Mouse (Mus musculus) forebrain, embryonic 12.5 days (tissue): ENCODE measurements around the gene Rpl10a. TPM values are rescaled to one million over a fixed set of nuclear protein-coding genes. Genes with fewer than 3 reads are reported as not detected.
A peak's percentile ranks its signal among the peaks of the same experiment; 100 is the strongest.

ENCODE experiments used
- ATAC-seq: fragments of 200-750 bp; cut with Nextera tagmentation; 2 replicates; pipeline ENCODE4 v1.8.0; 2017; ENCODE audit warnings: moderate TSS enrichment; ENCODE audit not compliant: low FRiP score
- H3K27ac ChIP-seq: fragments of 300-500 bp; sonication (generic); 2 replicates; pipeline ENCODE4 v1.5.1; 2016; ENCODE audit warnings: mild to moderate bottlenecking
- H3K27me3 ChIP-seq: fragments of 300-500 bp; sonication (generic); 2 replicates; pipeline ENCODE4 v1.6.1; 2016; ENCODE audit warnings: mild to moderate bottlenecking
- H3K36me3 ChIP-seq: fragments of 300-500 bp; sonication (generic); replicated peaks from 2 replicates; pipeline ENCODE4 v1.6.1; 2016; ENCODE audit warnings: mild to moderate bottlenecking
- H3K4me1 ChIP-seq: fragments of 300-500 bp; sonication (generic); 2 replicates; pipeline ENCODE4 v1.6.1; 2016
- H3K4me2 ChIP-seq: fragments of 300-500 bp; sonication (generic); 2 replicates; pipeline ENCODE4 v1.6.1; 2016; ENCODE audit warnings: mild to moderate bottlenecking, moderate library complexity
- H3K4me3 ChIP-seq: fragments of 300-500 bp; sonication (generic); replicated peaks from 2 replicates; pipeline ENCODE4 v1.5.1; 2016; ENCODE audit warnings: mild to moderate bottlenecking
- H3K9ac ChIP-seq: fragments of 300-500 bp; sonication (generic); 2 replicates; pipeline ENCODE4 v1.6.1; 2016; ENCODE audit warnings: mild to moderate bottlenecking
- H3K9me3 ChIP-seq: fragments of 300-500 bp; sonication (generic); 2 replicates; pipeline ENCODE4 v1.6.1; 2016
- WGBS: fragments of 180-500 bp; shearing (Covaris S2); methylation state at CpG from one replicate; pipeline ENCODE4 v1.1.7; 2016; 5-methylcytosine and 5-hydroxymethylcytosine counted together
- polyA plus RNA-seq: library from polyadenylated mRNA; unstranded; fragments of >200 nt; fragmentation: Nextera tagmentation; extraction: Ambion mirVana; gene quantifications from 2 replicates; pipeline ENCODE4 v1.2.1, GENCODE M21; 2016

Rpl10a gene
- polyA plus RNA-seq, 1 experiment from 2014 or later: 384 TPM

GRCm38 (mm10) chr17:28290671-28291070, 37.6 kb upstream of the Rpl10a start:
- Histone ChIP-seq H3K4me1 (peaks cover 18% of the 10 kb centered on the region; the same call in 1 of the 2 replicates), H3K9me3 (no peaks in the 10 kb centered on the region), H3K9ac (no peak overlapping the region), H3K4me3 (no peak overlapping the region), H3K4me2 (no peak overlapping the region), H3K27ac (no peak overlapping the region), H3K27me3 (no peaks in the 10 kb centered on the region), H3K36me3 (no peaks in the 10 kb centered on the region)
- WGBS: 85% methylated on average over 11 of the region's 11 CpGs
- ATAC-seq: no peak

GRCm38 (mm10) chr17:28291346-28291745, 36.9 kb upstream of the Rpl10a start:
- H3K27ac ChIP-seq: no peak overlapping the region
- H3K9ac ChIP-seq: no peak overlapping the region
- H3K4me1 ChIP-seq: peaks cover 14% of the 10 kb centered on the region; the same call in 1 of the 2 replicates
- H3K9me3 ChIP-seq: no peaks in the 10 kb centered on the region
- no peak overlapping the region for H3K4me2 ChIP-seq
- H3K36me3 ChIP-seq: no peaks in the 10 kb centered on the region
- H3K4me3 ChIP-seq: no peak overlapping the region
- H3K27me3 ChIP-seq: no peaks in the 10 kb centered on the region
- no peak for ATAC-seq
- WGBS: 81% methylated on average over 7 of the region's 7 CpGs

- Histone ChIP-seq H3K4me2 (no peak overlapping the region), H3K36me3 (peaks cover 1% of the 10 kb centered on the region; the same call in 1 of the 2 replicates), H3K9ac (no peak overlapping the region), H3K9me3 (no peaks in the 10 kb centered on the region), H3K27me3 (no peaks in the 10 kb centered on the region), H3K27ac (no peak overlapping the region), H3K4me1 (peaks cover 9% of the 10 kb centered on the region; the same call in 1 of the 2 replicates), H3K4me3 (no peak overlapping the region)
- no peak for ATAC-seq
- WGBS: 75% methylated on average over 4 of the region's 4 CpGs
These were observed 34.6 kb upstream of the Rpl10a start for GRCm38 (mm10) chr17:28293716-28294115.

GRCm38 (mm10) chr17:28294449-28295333, 33.6 kb upstream of the Rpl10a start:
- no peaks in the 10 kb centered on the region for H3K9me3 ChIP-seq
- H3K9ac ChIP-seq: no peak overlapping the region
- H3K36me3 ChIP-seq: peaks cover 4% of the 10 kb centered on the region; the same call in 1 of the 2 replicates
- ATAC-seq: 0 out of 2 replicates have a peak, but pooled peaks have one; percentile 39
- H3K4me2 ChIP-seq: no peak overlapping the region
- H3K4me3 ChIP-seq: no peak overlapping the region
- H3K27ac ChIP-seq: peak overlapping the region; percentile 44; the same call in 1 of the 2 replicates
- H3K4me1 ChIP-seq: peaks cover 11% of the 10 kb centered on the region
- 77% methylated on average over 17 of the region's 17 CpGs for WGBS
- H3K27me3 ChIP-seq: no peaks in the 10 kb centered on the region

- ATAC-seq: no peak
- Histone ChIP-seq H3K9me3 (no peaks in the 10 kb centered on the region), H3K36me3 (peaks cover 4% of the 10 kb centered on the region; the same call in 1 of the 2 replicates), H3K4me1 (peaks cover 15% of the 10 kb centered on the region), H3K4me3 (no peak overlapping the region), H3K9ac (no peak overlapping the region), H3K4me2 (no peak overlapping the region), H3K27ac (no peak overlapping the region), H3K27me3 (no peaks in the 10 kb centered on the region)
- WGBS: 95% methylated on average over 17 of the region's 17 CpGs
These were observed 29.4 kb upstream of the Rpl10a start for GRCm38 (mm10) chr17:28298888-28299287.

GRCm38 (mm10) chr17:28299669-28300320, 28.5 kb upstream of the Rpl10a start:
- Histone ChIP-seq H3K4me2 (no peak overlapping the region), H3K9me3 (no peaks in the 10 kb centered on the region), H3K9ac (no peak overlapping the region), H3K36me3 (peaks cover 4% of the 10 kb centered on the region; the same call in 1 of the 2 replicates), H3K27me3 (no peaks in the 10 kb centered on the region), H3K4me1 (peaks cover 13% of the 10 kb centered on the region), H3K27ac (peak overlapping the region; percentile 61; the same call in 1 of the 2 replicates), H3K4me3 (no peak overlapping the region)
- ATAC-seq: no peak
- WGBS: 63% methylated on average over 11 of the region's 11 CpGs

- Histone ChIP-seq H3K4me1 (peaks cover 8% of the 10 kb centered on the region; the same call in 1 of the 2 replicates), H3K27ac (peak overlapping the region; percentile 61; the same call in 1 of the 2 replicates), H3K36me3 (peaks cover 4% of the 10 kb centered on the region; the same call in 1 of the 2 replicates), H3K4me3 (no peak overlapping the region), H3K9ac (no peak overlapping the region), H3K4me2 (no peak overlapping the region), H3K9me3 (no peaks in the 10 kb centered on the region), H3K27me3 (no peaks in the 10 kb centered on the region)
- WGBS: 76% methylated on average over 9 of the region's 9 CpGs
- no peak for ATAC-seq
These were observed 27.9 kb upstream of the Rpl10a start for GRCm38 (mm10) chr17:28300323-28300722.

GRCm38 (mm10) chr17:28300850-28301249, 27.4 kb upstream of the Rpl10a start:
- Histone ChIP-seq H3K9ac (no peak overlapping the region), H3K4me3 (no peak overlapping the region)
- WGBS: 74% methylated on average over 3 of the region's 3 CpGs

GRCm38 (mm10) chr17:28305172-28305571, 23.1 kb upstream of the Rpl10a start:
- H3K4me3 ChIP-seq: no peak overlapping the region
- H3K36me3 ChIP-seq: no peaks in the 10 kb centered on the region
- H3K9me3 ChIP-seq: no peaks in the 10 kb centered on the region
- H3K27ac ChIP-seq: no peak overlapping the region
- H3K27me3 ChIP-seq: peaks cover 5% of the 10 kb centered on the region; the same call in 1 of the 2 replicates
- no peak for ATAC-seq
- H3K4me1 ChIP-seq: peaks cover 7% of the 10 kb centered on the region
- H3K4me2 ChIP-seq: no peak overlapping the region
- WGBS: 61% methylated on average over 10 of the region's 10 CpGs
- no peak overlapping the region for H3K9ac ChIP-seq

More at GRCm38 (mm10) chr17:28300850-28301249, 27.4 kb upstream of the Rpl10a start:
- peaks cover 6% of the 10 kb centered on the region; the same call in 1 of the 2 replicates for H3K4me1 ChIP-seq
- no peak overlapping the region for H3K4me2 ChIP-seq
- H3K36me3 ChIP-seq: peaks cover 4% of the 10 kb centered on the region; the same call in 1 of the 2 replicates
- no peaks in the 10 kb centered on the region for H3K9me3 ChIP-seq
- ATAC-seq: no peak
- no peaks in the 10 kb centered on the region for H3K27me3 ChIP-seq
- H3K27ac ChIP-seq: no peak overlapping the region

- Histone ChIP-seq H3K9me3 (no peaks in the 10 kb centered on the region), H3K9ac (no peak overlapping the region), H3K36me3 (no peaks in the 10 kb centered on the region), H3K4me2 (no peak overlapping the region), H3K27ac (no peak overlapping the region), H3K27me3 (peaks cover 5% of the 10 kb centered on the region; the same call in 1 of the 2 replicates), H3K4me1 (peaks cover 9% of the 10 kb centered on the region), H3K4me3 (no peak overlapping the region)
- no peak for ATAC-seq
- 22% methylated on average over 18 of the region's 18 CpGs for WGBS
These were observed 19.7 kb upstream of the Rpl10a start for GRCm38 (mm10) chr17:28308297-28309195.

GRCm38 (mm10) chr17:28310831-28311230, 17.4 kb upstream of the Rpl10a start:
- Histone ChIP-seq H3K27me3 (peaks cover 5% of the 10 kb centered on the region; the same call in 1 of the 2 replicates), H3K9me3 (no peaks in the 10 kb centered on the region), H3K4me2 (no peak overlapping the region), H3K9ac (no peak overlapping the region), H3K36me3 (no peaks in the 10 kb centered on the region), H3K27ac (no peak overlapping the region), H3K4me1 (peaks cover 25% of the 10 kb centered on the region), H3K4me3 (no peak overlapping the region)
- WGBS: 79% methylated on average over 3 of the region's 3 CpGs
- no peak for ATAC-seq
